Mouse (Mus musculus) heart, adult 2 months (tissue): ENCODE measurements around the gene Kctd5.

Source experiments
- CTCF ChIP-seq: fragments of 200-600 bp; IDR thresholded peaks from 2 replicates; pipeline ENCODE4 v1.8.1; 2022; ENCODE audit warnings: antibody characterized with exemption, mild to moderate bottlenecking, moderate library complexity
- EP300 ChIP-seq: fragments of 200-500 bp; IDR thresholded peaks from 2 replicates; pipeline ENCODE4 v1.6.1; 2011; ENCODE audit warnings: low read depth, low read length, control low read depth; ENCODE audit not compliant: insufficient read depth
- POLR2A ChIP-seq: fragments of 200-500 bp; IDR thresholded peaks from 2 replicates; pipeline ENCODE4 v1.6.1; 2011; ENCODE audit warnings: mild to moderate bottlenecking, low read depth, low read length, control low read depth; ENCODE audit not compliant: insufficient read depth

- TF ChIP-seq EP300: no peak
- TF ChIP-seq CTCF: no peak
- TF ChIP-seq POLR2A: no peak
These were observed 11.3 kb upstream of the Kctd5 start for GRCm38 (mm10) chr17:24084593-24084992.
